Mouse (Mus musculus) lung, postnatal 36 days (tissue): ENCODE data around the gene Rasa1.
A peak's percentile ranks its signal among the peaks of the same experiment; 100 is the strongest.

Source experiments
- DNase-seq: peaks from one replicate; pipeline ENCODE4 v3.0.0; 2022; ENCODE audit warnings: mixed read lengths

Gene Rasa1

DNA sequence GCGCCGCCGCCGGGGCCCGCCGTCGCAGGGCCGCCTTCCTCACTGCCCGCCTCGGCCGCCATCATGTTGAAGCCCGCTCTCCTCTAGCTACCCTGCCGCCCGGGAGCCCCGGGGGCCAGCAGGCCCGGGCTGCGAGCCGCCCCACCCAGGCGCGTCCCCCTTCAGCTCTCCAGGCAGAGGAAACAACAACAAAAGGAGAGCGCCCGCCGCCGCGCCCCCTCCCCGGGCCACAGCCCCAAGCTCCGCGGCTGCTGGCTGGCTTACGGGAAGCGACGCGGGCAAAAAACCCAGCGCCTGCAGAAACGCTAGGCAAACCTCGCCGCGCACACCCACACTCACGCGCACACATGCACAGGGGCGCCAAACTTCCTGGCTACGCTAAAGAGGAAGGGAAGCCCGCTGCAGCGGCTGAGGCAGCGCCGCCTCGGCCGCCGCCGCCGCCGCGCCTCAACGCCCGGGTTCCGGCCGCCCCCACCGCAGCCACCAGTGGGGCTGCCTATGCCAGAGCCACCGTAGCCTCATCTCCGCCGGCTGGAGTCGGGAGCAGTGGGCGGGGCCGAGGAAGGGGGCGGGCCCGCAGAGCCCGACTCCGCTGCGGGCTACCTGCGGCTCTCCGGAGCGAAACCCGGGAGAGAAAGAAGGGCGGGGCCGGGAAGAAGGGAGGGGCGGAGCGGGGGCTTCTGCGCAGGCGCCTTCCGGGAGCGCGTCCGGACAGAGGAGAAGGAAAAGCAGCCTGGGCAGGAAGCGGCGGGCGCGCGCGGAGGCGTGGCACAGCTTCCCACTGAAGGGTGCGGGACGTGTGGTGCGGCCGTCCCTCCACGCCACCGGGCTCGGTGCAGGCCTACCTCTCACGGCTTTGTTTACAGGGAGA, at the start of gene Rasa1:
TSS of gene Rasa1 (minus strand) at position 288 of the 871 bp plus-strand sequence.
- DNase-seq: peak; percentile 96

- no peak for DNase-seq
These were observed 22.6 kb upstream of the Rasa1 start for GRCm38 (mm10) chr13:85311547-85311946.

DNA sequence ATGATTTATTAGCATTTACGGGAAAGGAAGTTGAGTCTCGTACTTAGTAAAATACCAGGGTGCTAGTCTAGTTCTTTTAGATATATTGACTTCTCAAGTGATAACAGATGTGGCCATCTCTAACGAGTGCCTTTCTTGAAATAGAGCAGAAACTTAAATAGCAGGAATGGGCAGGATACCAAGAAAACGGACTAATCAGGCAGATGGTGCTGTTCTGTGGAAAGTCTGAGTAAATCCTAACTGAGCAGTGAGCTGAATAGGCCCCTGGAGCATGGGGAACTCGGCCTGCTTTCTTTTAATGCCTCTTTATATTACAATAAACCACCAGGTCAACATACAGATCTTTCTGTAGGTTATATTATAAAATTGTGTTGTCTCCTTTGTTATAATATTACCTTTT, 22.0 kb upstream of the Rasa1 start:
- no peak for DNase-seq

DNA sequence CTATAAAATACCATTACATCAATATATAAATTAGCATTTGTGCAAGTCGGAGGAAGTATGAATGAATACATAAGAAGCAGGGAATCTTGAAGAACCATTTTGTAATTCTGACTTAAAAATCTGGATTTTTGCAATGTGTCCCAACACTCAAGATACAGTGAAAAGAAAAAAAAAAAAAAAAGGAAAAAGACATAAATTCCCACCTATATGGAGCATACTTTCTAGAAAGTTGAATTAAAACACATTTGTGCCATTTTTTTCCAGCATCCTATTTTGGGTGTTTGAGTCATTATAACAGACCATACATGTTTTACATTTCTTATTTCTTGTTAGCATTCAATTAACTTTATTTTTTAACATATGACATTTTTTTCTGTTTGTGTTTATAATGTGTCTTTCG, 21.6 kb upstream of the Rasa1 start:
- DNase-seq: no peak

DNA sequence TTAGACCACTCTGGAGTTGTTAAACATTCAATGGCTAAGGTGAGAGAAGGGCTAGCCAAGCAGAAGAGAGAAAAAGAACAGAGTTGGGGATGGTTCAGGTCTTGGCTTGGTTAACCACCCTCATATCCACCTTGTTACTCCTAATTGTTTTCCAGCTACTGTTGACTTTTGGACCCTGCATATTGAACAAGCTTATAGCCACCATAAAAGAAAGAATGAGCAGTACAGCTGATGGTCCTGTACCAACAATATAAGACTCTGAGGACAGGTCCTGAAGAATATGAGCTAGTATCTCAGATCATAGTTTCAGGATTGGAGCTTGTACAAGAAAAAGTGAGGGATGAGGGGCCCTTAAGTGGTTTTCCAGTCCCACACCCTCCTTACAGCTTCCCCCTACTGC, 17.1 kb upstream of the Rasa1 start:
- no peak for DNase-seq

- DNase-seq: peak; percentile 6
These were observed 1.7 kb upstream of the Rasa1 start for GRCm38 (mm10) chr13:85290651-85291050.

- no peak for DNase-seq
These were observed 422 bp downstream of the Rasa1 start for GRCm38 (mm10) chr13:85288574-85288842.

DNA sequence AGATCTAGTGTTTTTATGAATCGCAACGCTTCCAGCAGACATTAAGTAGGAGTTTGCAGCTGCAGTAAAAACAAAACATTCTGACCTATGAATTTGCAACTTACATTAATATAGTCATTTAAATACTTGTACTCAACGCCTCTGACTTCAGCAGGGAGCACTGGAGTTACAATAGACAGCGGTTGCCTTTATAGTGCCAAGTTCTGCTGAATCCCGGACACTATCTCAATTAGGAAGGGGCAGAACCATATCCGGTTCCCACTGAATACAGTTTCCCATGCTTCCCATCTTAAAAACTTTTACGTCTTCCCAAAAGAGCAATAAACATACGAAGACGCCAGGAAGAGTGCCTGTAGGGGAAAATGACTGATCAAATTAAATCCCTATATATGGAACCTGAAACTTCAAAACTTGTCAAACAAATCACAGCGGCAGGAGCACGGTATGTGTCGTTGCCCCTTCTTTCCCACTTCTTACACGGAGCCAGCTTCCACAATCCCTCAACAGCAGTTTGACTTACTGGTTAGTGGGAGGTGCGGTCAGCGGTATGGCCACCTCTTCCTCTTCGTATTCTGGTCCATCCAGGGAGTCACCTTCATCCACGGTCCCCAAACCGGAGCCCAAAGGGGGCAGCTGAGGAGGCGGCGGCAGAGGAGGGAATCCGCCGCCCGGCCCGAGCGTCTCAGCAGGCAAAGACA, 905 bp downstream of the Rasa1 start:
- DNase-seq: peak; percentile 35

DNA sequence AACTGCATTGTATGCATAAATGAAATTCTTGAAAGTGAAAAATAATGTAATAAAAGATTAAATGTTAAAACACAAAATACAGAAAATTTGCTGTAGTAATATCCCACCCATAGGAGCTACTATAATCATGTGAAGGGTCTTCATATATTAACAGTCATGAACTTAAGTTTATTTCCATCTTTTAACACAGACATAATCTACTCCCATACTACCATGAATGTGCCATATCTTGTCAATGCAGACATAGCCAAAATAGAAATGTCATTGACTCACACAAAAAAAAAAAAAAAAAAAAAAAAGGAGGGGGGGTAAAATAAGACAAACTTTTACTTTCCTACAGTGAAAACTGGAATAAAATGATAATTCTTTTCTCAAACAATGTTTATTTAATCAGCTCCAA, 6.3 kb downstream of the Rasa1 start:
- no peak for DNase-seq

DNA sequence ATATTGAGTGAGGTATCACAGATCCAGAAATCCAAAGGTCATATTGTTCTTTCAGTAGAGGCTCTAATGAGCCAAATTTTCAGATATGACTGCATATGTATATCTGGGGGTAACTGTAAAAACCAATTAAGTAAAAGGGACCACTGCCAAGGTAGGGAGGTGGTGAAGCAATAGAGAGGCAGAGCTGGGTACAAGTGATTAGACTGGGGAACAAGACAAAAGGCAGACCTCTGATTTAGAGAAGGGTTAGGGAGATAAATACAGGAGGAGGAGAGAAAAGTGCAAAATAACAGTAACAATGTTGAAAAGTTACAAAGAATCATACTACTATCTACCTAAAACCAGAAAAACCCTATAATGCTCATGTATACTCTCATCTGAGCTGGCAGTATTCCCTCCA, 10.0 kb downstream of the Rasa1 start:
- DNase-seq: no peak

- DNase-seq: no peak
These were observed 14.4 kb downstream of the Rasa1 start for GRCm38 (mm10) chr13:85274572-85274971.

DNA sequence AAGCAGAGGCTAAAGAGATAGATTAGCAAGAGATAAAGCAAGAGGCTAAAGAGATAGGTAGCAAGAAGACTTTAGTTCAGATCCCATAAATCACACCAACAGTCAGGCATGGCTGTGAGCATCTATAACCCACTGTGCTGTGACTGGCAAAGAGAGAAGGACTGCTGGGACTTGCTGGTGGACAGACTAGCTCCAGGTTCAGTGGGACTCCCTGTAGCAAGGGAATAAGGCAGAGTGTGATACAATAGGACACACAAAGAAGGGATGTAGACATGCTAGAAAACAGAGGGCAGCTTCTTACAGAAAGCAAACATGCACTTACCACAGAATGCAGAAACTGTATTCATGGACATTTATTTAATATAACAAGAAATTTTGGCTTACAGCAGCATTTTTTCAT, 15.1 kb downstream of the Rasa1 start:
- no peak for DNase-seq

- no peak for DNase-seq
These were observed 50.2 kb downstream of the Rasa1 start for GRCm38 (mm10) chr13:85238760-85239159.

GRCm38 (mm10) chr13:85218656-85219055, 70.3 kb downstream of the Rasa1 start:
- DNase-seq: no peak

DNA sequence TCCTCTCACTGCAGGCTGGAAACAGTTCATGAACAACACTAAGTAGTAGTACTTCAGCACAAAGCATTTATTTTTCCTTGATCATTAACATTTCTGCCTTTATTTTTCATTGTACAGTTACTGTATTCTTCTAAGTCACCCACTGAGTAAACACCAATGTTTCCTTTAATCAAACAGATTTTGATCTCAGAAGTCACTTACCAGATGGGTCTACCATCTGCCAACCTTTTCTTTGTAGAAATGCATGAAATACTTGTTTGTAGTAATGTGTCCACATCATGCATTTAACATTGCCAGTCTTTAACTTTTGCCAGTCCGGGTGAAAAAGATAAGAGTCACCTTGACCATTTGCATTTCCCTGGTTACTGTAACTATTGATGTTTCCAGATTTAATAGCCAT, 78.6 kb downstream of the Rasa1 start:
- DNase-seq: no peak

GRCm38 (mm10) chr13:85208656-85209055, 80.3 kb downstream of the Rasa1 start:
- DNase-seq: no peak

GRCm38 (mm10) chr13:85207493-85207892, 81.4 kb downstream of the Rasa1 start:
- DNase-seq: no peak

DNA sequence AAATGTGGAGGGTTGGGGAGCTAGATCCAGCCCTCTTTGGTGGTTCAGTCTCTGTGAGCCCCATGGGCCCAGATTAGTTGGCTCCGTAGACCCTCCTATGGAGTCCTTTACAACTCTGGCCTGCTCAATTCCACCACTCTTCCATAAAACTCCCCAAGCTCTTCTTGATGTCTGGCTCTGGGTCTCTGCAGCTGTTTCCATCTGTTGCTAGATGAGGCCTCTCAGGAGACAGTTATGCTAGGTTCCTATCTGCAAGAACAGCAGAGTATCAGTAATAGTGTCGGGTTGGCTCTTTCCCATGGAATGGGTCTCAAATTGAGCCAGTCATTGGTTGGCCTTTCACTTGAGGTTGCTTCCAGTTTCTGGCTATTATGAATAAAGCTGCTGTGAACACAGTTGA, 97.7 kb downstream of the Rasa1 start:
- no peak for DNase-seq

DNA sequence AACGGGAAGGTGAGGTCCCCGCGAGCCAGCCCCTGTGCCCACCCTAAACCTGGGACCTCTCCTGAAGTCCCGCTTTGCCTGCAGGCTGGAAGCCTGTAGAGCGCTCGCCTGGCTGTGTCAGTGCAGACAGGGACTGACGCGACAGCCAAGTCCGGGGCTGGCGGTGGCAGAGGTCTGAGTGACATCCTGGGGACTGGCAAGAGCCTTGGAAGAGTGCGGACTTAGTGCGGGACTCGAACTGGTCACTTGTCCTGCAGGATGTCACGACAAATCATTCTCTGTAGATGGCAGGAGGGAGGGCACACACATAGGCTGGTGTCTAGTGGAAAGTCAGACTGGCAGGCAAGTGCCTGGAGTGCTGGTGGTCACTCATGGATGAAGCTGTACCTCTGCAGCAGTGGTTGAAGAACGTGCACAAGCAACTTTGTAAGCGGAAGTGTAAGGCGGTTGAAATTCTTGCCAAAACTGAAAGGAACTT, 99.2 kb downstream of the Rasa1 start:
- DNase-seq: peak; percentile 37

GRCm38 (mm10) chr13:85188903-85189643, 99.9 kb downstream of the Rasa1 start, which contains the start of gene Ccnh:
TSS of gene Ccnh (plus strand) at chr13:85189408.
- DNase-seq: peak; percentile 96
